Mouse (Mus musculus) layer of hippocampus, adult 11-12 months (tissue): ENCODE data around the gene Tmem100.

Experiments
- DNase-seq: peaks from one replicate; pipeline ENCODE4 v3.0.0; 2022; ENCODE audit warnings: low spot score

Gene Tmem100

DNA sequence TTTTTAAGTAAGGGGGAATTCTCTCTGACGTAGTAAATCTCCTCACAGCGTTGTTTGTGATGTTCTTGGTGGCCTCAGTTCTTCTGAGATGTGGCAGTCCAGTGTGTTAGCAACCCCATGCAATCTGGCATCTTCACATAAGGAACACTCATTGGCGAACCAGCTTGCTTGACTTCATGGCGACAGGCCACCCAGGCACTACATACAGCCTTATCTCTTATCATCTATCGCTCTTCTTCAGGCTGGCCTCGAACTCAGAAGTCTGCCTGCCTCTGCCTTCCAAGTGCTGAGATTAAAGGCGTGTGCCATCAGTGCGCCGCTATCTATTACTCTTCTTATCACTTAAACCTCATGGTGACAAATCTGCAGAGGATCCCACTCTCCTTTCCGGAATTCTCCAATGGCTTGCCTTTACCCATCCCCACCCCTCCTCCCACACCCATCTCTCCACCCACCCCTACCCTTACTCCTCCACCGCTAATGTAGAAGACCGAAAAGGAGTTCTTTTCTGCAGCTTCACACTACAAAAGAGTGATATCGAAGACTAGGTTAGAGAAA, at the start of gene Tmem100:
Tmem100 (plus strand) TSS at position 508 of the 558 bp plus-strand sequence.
- DNase-seq: no peak

DNA sequence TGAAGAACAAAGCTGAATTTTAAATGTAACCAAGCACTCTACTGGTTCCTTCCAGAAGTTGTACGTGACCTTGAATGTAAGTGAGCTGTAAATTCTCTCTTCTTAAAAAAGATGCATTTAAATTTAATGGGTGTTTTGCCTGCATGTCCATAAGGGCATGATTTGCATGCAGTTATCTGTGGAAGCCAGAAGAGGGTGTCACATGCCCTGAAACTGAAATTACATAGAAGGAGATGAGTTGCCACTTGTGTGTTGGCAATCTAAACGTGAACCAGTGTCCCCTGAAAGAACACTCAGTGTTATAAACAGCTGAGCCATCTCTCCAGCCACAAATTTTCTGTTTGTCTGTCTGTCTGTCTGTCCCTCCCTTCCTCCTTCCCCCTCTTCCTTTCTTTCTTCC, 47.2 kb upstream of the Tmem100 start:
- DNase-seq: no peak

DNA sequence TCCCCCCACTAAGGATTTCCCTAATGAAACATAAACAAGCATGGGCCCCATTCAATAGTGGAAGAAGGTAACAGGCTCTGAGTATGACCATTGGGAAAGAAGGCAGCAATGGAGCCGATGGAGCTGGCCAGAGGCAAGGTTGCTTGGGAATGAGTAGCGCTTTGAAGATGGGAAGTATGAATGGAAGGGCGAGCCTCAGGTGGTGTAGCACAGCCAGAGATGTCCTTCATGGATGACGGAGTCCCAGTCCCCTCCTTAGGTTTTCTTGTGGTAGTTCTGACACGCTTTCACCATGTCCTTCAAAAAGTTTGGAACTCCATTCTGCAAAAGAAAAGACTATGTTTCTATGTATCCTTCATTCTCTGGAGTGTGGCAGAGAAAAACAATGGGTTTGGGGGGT, 45.7 kb upstream of the Tmem100 start:
- DNase-seq: no peak

- no peak for DNase-seq
Observed at GRCm38 (mm10) chr11:89985200-89986187, 44.7 kb upstream of the Tmem100 start.

GRCm38 (mm10) chr11:89986516-89986915, 43.6 kb upstream of the Tmem100 start:
- DNase-seq: no peak

DNA sequence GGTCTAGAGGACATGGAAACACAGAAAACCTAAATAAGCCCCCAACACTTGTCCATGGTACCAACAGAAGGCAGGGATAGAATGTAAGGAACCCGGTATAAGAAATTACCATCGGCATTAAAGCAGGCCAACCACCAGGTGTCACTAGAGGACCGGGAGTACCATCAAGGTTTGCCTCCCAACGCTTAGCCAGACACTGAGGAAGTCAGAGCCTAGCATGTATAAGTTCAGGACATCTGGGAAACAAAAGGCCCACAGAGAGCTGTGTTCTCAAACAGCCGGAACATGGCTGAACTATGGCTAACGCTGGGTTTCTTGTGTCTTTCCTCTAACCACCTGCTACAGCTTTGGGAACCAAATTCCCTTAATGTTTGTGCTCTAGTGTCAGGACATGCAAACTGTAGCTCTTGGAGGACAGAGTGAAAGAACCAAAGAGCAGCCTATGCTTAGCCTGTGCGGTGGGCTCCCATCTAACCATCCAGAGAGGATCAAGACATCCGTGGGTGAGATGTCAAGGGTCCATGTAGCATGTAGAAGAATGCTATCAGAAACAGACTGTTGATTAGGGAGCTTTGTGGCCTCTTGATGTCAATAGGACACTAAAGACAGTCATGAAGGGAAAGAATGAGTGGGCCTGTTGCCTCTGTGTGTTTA, 41.1 kb upstream of the Tmem100 start:
- peak; percentile 67 for DNase-seq

- no peak for DNase-seq
Observed at GRCm38 (mm10) chr11:89991661-89992060, 38.5 kb upstream of the Tmem100 start.

- DNase-seq: no peak
Observed at GRCm38 (mm10) chr11:89994706-89995105, 35.4 kb upstream of the Tmem100 start.

DNA sequence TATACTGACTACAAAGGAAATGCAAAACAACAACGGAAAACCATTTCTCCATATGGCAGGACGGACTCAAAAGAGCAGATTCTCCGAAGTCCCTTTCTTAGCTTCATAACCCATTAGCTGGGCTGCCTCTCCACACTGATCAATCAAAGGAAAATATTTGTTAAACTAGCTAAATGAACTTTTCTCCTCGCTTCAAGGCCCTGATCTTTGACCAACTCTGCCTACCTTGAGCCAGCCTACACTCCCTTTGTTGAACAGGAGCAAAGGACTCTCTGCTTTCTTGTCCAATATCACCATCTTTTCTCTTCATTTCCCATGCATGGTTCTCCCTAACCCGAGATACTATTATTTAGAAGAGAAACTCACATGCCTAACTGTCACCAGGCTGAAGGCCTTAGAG, 34.6 kb upstream of the Tmem100 start:
- no peak for DNase-seq

DNA sequence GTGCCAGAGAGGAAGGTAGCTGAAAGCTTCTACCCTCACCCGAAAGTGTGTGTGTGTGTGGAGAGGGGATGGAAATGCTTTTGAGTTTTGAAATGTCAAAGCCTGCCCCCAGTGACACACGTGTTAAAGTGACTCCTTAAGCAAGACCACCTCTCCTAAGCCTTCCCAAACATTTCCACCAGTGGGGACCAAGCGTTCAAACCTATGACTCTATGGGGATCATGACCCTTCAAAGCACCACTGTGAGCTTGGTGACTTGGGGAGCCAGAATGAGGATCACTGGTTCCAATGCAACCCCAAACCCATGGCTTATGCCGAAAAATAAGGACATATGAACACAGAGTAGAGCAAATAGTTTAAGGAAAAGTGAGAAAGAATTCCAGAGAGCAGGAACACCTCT, 33.7 kb upstream of the Tmem100 start:
- no peak for DNase-seq

DNA sequence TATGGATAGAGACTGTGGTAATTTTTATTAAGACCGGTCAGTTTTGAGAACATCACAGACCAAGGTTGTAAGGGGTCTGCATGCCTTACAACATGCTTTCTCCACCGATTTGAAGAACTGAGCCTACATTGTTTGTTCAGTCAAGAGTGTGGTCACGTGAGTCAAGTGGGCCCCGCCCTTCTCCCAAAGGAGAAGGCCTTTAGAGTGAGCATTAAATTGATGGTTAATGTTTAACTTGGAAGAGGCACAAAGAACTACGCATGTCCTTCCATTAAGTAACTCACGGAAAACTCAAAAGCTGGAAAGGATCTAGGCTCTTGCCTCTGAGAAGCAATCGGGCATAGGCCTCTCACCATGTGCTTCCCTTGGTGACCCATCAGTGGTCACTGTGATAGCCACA, 33.3 kb upstream of the Tmem100 start:
- no peak for DNase-seq

DNA sequence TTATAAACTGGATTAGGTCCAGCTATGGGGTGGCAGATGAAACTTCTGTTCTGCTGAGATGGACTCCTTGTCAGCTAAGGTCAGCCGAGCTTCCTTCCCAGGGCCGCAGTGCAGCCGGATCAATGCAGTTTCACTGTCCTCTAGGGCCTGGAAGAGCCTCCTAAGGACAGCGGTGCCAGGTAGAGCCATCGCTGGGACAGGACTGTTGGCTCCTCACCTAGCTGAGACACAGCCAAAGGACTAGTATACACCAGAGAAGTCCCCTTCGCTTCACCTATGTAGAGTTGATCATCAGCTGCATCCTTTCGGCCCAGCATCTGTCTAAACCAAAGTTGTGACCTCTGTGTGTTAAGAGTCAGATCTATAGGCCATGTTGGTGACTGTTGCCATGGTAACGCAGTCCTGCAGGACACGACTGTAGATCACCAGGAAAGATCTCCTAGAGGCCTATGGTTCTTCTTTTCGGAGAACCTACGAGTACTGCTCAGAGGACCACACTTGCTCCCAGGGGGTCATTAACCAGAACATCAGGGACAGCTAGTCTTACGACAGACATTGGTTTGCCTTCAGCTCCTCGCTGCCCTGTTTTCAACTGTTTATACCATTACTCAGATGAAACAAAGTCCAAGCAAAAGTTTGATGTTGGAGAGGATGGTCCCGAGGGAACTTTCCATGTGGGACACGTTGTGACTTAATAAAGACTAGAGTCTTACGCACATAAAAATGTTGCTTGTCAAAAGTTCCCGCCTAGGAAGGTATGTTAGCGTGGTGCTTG, 31.0 kb upstream of the Tmem100 start:
- DNase-seq: no peak

DNA sequence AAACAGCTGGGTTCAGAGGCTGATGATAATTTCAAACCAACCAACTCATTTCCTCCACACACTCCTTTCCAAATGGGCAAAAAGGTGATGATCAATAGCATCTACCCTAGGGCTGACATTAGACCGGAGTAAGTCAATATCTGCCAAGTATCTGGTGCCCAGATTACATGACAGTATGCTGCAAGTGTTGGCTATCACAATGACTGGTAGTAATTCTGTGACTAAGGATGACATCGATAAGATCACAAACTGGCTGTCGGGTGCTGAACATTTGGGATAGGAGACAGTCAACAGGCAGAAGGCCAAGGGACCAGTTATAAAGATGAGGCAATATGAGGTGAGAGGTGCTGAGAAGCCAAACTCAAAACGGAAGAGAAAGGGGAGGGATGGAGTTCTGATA, 29.5 kb upstream of the Tmem100 start:
- DNase-seq: no peak

- no peak for DNase-seq
Observed at GRCm38 (mm10) chr11:90001396-90002230, 28.5 kb upstream of the Tmem100 start.

GRCm38 (mm10) chr11:90002231-90002986, 27.7 kb upstream of the Tmem100 start, which contains the start of gene Pctp:
Pctp (minus strand) TSS chr11:90002894.
- peak; percentile 58 for DNase-seq

- DNase-seq: no peak
Observed at GRCm38 (mm10) chr11:90002987-90003348, 27.2 kb upstream of the Tmem100 start.

DNA sequence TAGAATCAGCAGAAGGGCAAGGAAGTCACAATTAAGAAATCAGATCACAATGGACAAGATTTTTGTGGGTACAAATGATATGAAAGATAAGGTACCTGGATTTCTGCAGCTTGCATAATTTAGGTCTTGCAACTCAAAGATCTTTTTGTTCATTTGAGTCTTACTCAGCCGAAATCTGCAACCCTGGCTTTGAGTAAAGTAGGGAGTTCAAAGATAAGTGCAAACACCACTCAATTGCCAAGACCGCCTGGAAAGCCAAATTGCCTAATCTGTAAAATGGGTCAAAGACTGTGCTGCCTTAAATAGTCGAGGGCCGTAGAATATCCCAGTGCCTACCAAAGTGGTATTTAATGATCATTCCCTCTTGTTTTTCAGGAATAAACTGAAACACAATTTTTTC, 26.8 kb upstream of the Tmem100 start:
- no peak for DNase-seq

DNA sequence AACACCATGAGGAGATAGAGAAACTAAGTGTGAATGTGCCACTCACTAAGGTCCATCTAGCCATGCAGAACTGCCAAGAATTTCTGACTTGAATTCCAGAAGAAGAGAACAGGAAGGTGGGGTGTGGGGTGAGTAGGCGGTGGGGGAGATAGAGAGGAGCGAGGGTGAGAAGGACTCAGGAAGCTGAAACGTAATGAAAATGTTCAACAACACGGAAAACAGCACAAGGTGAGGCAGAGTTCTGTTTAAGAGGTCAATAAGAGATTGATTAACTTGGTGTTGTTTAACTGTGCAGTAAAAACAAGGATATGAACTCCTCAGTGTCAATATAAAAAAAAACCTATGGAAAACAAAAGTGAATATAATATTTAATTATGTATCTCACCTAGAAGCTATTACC, 24.0 kb upstream of the Tmem100 start:
- no peak for DNase-seq

DNA sequence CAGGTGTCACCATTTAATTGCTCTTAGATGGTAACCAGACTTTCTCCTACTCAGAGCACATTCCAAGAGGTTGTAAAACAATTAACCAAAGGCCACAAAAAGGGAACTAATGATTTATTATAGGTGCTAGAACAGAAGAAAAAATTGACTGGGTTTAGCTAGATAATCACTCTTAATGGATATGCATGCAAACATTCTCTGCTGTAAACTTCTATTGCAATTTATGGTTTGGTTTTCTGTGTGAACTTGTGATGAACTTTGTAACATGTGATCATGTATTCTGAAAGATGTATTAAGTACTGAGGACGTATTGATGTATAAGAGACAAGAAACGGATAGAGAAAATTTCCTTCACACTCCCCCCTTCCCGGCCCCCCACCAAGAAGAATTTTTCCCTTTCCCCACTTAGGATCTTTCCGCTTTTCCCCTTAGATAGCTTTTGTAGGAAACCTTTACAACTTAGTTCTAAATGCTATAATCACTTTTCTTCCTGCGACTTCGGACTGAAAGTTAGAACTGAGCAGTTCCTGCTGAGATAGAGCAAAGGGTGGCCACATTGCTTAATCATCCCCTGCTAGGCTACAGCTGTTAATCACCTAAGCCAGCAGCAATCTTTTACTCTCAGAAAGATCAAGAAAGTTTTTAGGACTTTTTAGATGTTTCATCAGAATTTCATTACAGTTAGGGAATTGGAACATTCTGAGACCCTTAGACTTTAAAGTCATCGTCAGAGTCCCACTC, 22.2 kb upstream of the Tmem100 start:
- no peak for DNase-seq

DNA sequence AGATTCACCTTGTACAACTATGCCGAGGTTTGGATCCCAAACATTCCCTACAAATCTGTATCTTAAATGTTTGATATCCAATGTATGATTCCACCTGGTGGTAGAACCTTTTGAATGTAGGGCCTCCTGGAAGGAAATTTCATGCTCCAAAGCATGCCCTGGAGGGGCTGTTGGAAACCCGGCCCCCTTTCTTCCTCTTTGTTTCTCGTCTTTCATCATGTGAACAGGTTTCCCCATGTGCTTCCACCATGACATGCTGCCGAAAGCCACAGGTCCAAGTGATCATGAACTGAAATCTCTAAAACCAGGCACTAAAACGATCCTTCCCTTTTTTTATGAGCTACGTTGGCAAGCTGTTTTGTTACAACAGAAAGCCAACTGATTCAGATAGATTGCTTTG, 16.5 kb upstream of the Tmem100 start:
- DNase-seq: no peak
